Mouse (Mus musculus) frontal cortex, postnatal 25 days (tissue): ENCODE results near the gene Itgam.
"Not testable (repeated sequence)": the region's sequence is repeated elsewhere in the genome, so short reads cannot be mapped to it uniquely, and the experiment has no call there.

ENCODE experiments used
- DNase-seq, 2 experiments: peaks; one replicate each; pipeline ENCODE4 v3.0.0; 2022; ENCODE audit warnings: low spot score in 2 of 2

Gene Itgam

DNA sequence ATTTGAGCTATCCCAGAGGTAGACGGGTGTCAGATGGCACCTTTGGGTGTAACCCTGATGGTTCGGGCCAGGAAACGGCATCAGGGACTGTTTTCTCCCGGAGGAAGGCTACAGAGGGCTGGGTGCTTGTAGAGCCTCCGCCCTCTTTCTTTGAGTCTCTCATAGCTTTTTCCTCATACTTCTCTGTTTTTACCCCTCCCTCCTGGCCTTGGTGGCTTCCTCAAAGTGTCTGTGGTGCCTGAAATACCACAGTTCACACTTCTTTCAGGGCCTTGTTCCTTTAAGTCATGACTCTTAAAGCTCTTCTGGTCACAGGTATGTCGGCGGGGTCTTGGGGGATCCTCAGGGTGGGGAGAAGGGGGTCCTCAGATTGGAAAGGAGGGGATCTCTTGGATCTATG, at the start of gene Itgam, which contains the start of gene Gm49368:
Gene Itgam, plus strand, starts transcription at position 185 of the 400 bp plus-strand sequence.
Gene Gm49368, plus strand, starts transcription at position 228 of the 400 bp plus-strand sequence.
- no peak for DNase-seq

DNA sequence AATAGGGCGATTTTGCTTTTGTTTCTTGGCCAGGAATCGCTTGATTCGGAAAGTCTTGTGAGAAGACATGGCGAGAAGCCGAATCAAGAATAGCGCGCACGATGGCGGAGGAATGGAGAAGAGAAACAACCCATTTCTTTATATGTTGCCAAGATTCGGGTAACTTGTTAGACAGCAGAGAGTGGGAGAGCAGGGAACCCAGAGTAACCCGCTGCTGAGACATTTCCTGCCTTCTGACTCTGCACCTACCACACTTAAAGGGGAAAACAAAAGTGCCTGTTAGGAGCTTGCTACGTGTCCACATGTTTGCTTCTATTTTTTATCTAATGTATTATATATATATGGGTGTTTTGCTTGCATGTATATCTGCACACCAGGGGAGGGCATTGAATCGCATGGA, 49.3 kb upstream of the Itgam start:
- no peak for DNase-seq

DNA sequence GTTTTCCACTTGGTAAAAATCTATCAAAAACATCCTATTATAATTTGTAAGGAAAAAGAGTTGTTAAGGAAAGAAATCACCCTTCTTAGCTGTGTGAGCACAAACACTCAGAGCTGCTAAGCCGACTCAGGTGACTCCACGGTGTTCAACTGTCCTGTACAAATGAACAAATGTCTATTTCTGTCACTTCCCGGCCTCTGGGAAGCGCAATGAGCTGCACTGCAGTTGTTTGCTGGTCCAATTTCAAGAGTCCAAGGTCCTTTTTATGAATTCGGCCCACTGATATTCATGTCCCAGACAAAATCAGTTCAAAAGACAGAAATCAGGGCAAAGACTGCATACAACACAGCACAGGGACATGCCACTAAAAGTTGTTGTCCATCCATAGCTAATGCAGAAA, 46.3 kb upstream of the Itgam start:
- not testable (repeated sequence) for DNase-seq

DNA sequence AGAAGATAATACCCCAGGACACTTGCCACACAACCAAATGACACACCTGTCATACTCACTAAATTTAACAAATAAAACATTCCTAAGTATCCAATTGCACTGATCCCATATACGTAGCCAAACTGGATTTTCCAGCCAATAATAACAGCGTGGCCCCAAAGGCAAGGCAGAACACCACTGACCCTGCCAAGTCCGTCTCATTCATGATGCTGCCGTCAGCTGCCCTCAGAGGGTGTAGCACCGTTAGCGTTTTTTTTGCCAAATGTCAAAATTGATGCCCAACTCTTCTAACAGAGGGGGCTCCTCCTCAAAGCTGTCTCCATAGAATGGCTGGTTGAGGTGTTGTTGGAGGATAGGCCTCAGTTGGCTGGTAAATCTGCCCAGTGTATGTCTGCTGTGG, 45.8 kb upstream of the Itgam start:
- no peak for DNase-seq

DNA sequence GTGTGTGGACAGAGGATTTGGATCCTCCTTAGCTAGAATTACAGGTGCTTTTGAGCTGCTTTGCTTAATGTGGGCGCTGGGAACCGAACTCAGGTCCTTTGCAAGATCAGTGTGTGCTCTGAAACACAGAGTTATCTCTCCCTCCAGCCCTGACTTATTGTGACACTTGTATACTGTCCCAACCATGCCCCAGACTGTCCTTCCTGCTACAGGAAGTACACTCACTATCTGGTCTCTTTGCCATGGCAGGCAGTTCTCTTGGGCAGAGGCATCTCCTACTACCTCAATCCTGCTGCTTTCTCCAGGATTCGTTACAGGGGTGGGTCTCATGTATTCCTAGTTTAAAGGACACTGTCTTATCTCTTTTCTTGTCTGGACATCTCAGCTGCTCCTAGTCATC, 44.2 kb upstream of the Itgam start:
- DNase-seq = no peak

DNA sequence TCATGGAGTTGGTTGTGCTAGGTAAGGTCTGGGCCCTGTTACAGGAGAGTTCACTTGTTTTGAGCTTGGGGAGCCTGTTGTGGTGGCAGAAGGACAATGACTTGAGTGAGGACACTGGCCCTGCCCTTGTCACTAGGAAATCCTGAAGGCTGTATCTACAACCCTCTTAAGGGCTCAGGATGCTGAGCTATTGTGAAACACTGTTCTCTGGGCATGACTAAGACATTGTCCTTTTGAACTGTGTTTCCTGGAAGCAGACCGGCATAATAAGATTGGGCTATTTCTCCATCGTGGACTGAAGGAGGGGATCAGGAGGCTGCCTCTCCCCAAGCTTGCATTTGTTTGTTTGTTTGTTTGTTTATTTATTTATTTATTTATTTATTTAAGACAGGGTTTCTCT, 43.3 kb upstream of the Itgam start:
- DNase-seq = no peak

DNA sequence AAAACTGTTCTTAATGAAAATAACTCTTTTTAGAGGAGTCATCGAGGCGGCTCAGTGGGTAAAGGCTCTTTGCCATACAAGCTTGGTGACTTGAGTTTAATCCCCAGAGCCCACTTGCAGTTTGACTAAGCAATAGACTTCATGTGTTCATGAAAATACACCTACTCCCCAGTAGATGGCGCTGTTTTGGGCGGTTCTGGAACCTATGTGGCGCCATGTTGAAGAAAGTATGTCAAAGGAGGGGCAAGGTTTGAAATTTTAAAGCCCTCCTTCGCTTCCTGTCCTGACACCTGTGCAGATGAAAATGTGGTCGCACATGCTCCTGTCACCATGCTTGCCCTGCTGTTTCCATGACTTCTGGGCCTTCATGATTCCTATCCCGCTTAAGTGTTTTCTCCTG, 39.5 kb upstream of the Itgam start:
- no peak for DNase-seq

DNA sequence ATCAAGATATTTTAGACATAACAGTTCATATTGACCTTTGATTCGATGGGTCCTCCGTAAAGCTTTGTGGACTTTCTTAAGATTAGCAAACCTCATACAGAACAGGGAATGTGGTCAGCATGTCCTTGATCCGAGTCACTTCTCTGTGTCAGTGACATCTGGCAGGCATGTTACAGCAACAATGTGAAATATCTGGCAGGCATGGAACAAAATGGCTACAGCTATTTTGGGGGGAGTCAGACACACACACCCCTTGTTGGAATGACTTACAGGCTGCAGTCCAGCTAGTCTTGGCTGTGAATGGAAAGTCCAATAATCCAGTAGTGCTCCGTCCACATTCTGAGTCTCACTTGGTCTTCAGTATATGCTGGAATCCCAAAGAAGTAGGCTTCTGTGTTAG, 38.9 kb upstream of the Itgam start:
- no peak for DNase-seq

DNA sequence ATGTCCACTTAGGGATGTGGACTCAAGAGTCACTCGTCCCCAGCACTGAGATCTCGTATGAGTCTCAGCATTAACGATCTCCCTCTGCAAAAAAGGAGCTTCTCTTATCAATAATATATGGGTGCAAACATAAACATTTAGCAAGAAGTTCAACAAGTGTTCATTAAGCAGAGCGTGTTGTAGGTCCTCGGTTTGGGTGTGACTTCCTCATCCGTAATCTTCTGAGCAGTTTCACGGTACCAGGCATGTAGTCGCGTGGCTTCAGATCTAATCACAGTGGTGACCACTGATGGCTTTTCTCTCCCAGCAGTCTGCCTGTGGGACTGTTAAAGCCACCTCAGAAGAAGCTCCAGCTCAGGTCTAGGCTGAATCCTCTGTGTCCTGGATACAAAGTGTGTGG, 38.1 kb upstream of the Itgam start:
- DNase-seq = no peak

DNA sequence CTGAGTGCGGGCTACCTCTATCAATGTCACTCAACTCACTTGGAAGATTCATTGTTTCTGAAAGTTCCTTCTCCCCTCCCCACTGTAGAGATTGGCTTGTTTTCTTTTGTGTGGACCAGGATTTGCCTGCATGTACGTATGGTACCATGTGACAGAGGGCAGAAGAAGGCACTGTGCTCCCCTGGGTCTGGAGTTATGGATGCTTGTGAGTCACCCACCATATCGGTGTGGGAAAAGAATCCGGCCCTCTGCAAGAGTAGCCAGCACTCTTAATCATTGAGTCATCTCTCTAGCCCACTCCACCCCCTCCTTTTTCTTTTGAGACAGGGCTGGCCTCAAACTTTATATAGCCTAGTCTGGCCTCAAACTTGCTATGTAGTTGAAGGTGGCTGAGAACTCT, 37.5 kb upstream of the Itgam start:
- DNase-seq = no peak

DNA sequence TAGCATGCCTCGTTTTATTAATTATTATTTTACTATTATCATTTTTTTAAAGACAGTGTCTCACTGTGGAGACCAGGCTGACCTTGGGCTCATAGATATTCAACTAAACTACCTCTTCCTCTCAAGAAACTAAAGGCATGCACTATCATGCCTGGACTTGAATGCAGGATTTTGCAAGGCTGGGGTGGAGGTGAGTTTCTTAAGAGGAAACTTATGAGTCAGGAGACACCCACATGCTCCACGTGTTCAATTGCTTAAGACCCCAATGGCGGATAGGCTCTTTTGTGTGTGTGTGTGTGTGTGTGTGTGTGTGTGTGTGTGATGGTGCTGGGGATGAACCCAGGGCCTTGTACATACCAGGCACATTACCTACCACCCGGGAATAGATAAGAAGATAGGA, 37.1 kb upstream of the Itgam start:
- DNase-seq = no peak

DNA sequence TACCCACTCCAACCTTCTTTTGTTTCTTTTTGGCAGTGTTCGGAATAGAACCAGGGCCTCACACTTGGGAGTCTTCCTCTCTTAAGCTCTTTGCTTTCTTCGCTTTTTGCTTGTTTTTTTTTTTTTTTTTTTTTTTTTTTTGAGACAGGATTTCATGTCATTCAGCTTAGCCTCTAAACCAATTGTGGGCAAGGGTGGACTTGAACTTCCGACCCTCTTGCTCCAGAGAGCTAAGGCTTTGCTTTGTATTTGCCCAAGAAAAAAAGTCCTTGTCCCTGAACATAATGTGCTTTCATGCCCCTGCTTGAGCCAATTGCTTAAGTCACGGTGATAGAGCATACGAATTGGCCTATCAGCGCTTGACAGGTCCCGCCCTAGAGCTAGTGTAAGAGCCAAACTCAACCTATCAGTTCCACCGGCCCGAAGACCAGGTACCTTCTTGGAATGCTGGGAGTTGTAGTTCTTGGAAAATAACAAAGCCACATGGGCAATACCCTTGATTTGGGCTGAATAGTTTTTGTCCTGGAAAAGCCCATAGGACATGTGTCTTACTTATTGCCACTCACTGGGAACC, 30.9 kb upstream of the Itgam start:
- DNase-seq = no peak

DNA sequence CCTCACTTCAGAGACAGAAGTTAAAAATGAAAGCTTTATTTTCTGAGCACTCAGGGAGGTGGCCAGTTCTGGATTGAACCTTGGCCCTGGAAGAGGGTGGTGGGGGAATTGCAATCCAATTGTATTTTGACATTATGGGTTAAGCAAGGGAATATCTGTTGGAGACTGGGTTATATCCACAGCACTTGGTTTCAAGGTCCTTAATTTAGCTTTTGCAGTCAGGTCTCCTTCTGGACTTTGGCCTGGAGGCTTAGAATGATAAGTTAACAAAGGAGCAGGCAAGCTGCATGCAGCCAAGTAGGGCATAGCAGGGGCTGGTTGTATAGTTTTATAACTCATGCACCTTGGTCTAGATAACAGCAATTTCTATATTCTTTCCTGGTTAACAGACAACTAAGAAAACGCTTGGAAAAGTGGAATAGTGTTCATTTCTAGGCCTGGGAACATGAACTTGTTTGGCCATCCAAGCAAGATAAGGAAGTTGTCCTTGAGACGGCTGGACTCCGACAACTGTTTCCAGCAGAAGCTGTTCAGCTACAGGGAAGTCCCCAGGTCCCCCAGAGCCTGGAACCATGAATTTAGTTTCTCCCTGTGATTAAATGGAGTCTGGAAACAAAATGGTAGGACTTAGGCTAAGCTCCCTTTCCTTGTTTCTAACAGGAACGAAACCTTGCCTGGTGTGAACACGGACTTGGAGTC, 30.0 kb upstream of the Itgam start:
- DNase-seq = no peak

DNA sequence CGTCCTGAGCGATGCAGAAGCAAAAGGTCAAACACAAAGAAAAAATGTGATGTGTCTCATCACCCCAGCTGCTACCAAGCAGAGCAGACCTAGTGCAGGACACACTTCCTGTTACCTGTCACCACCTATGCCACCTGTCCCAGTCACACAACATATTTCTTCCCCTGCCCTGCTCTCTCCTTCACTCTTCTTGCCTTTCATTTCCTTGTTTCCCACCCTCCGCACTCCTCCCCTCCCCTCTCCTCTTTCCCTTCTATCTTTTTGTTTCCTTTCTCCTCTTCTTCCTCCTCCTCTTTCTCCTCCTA, 29.5 kb upstream of the Itgam start:
- DNase-seq = no peak

DNA sequence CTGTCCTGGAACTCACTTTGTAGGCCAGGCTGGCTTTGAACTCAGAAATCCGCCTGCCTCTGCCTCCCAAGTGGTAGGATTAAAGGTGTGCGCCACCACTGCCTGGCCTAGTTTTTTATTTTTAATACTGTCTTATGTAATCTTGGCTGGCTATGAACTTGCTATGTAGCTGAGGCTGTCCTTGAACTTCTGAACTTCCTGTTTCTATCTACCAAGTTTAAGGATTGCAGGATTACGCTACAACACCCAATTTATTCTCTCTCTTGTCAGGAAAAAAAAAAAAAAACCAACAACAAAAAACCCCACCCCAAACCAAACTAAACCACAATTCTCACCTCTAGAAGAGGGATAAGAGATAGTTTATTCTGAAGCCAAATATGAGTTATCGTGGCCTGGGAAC, 28.8 kb upstream of the Itgam start:
- no peak for DNase-seq

DNA sequence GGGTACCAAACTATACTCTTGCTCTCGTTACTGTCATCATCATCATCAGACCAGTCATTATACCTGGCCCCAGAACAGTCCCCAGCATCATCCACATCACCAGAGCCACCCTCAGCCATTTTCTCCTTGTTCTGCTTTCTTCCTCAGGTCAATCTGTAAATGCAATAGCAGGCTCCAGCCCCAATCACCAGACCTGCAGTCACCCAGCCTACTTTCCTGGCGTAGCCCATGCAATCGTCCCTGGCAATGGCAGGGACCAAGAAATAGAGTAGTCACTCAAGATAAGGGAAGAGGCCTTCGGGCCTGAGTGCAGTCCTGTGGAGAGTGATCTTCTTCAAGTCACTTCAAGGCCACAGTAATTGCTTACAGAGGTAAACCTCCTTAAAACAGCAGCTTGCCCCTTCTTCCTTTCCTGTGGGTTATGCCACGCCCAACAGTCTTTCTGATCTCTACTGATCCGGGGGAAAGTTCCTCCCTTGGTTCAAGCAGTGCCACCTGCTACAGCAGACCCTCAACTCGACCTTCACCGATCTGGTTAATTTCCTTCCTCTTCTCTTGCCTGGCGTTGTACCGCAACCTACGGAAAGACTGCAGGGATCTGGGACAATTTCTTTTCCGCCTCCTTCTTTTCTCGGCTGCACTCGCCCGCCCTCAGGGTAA, 20.1 kb upstream of the Itgam start:
- not testable (repeated sequence) for DNase-seq

DNA sequence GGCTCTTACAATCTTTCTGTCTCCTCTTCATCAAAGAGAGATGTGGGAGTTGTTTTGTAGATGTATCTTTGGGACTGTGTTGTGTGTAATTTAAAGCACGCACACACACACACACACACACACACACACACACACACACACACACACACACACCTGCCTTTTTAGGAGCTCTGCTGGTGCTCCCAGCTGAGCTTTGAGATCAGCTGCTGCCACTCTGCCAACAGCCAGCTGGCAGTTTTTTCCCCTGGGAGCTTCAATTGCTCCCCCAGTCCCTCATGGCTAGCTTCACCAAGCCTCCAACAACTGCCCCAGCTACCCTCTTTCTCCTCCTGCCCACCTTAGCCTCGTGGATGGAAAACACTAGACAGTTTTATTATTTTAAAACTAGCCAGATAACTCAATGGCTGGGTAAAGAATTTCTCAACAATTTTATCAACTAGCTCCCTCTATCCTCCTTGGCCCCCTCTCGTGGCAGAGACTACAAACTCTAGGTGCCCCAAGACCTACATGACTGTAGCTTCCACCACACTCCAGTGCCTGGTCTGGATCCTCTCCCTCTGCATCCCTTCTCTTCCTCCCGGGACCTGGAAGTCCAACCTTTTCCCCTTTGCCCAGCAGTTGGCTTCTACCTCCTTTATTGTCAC, 18.2 kb upstream of the Itgam start:
- DNase-seq = no peak

DNA sequence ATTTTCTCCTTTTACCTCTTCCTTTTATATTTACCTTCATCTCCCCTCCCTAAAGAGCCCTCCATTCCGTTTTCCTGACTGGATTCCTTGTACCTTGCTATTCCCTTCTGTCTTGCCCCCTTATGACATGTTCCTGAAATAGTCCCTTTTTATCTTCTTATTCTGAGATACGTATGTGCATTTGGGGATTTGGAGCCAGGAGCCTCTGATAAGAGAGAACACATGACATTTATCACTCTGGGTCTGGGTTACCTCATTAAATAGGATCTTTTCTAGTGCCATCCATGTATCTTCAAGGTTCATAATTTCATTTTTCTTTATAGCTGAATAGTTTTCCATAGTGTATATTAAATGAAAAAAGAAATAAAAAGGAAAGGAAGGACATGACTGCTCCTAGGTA, 16.8 kb upstream of the Itgam start:
- no peak for DNase-seq

DNA sequence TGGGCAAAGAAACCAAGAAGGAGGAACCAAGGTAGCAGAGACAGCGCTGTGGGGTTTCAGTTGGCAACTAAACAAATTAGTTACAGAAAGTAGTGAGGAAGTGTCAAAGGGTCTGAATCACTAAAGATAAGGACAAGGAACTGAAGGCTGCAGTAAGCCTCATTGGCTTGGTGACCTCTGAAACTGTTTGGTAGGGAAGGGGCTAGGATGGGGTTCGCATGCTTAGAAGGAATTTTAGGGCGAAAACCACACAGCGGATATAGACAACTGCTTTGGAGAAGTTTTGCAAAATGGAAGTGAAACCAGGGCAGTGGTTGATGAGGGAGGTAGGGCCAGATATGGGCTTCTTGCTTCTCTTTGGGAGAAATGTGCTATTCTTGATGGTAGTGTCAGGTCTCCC, 13.6 kb upstream of the Itgam start:
- no peak for DNase-seq

DNA sequence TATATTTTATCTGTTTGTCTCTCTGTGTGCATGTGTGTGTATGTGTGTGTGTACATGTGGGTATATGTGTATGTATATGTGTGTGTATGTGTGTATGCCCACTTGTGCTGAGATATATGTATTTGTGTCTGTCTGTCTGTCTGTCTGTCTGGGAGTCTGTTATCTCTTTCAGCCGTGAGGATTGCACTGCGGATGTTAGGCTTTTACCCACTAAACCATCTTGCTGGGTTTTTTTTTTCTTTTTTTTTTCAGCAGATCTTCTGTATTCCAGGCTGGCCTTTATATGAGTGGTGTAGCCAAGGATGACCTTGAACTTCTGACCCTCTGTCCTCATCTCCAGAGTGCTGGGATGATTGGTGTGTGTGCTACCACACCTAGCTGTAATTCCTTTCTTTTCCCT, 13.2 kb upstream of the Itgam start:
- DNase-seq = no peak

DNA sequence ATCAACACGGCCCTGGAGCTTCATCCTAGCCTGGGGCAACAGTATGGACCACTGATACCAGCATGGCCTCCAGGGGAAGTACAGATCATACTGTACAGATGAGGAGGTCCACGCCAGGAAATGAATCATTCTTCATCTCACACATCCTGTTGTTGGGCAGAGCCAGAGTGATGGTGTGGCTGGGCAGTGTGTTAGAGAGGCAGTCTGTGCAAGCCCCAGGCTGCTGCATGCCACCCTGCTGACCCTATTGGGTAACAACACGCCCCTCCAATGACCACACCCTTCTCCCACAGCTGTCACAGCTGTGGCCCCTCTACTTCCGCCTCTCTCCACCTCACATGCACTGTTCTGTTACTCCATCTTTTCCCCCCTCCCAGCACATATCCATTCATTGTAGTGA, 11.7 kb upstream of the Itgam start:
- DNase-seq = no peak

DNA sequence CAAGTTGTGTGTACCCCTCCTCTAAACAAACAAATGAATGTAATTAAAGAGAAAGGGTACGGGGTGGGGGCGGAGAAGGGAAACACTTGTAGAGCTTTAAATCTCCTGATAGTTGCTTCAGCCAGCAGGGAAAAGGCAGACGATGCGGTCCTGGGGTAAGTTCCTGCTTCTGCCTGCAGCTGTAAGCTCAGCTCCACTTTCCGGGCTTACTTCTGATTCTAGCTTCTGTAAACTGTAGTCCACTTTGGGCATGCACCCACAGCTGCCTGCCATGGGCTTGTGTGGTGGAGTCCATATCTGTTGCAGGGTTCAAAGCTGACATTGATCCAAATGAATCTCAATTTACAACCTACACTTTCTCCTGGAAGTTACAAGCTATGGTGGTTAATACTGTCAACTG, 9.4 kb upstream of the Itgam start:
- DNase-seq = no peak

DNA sequence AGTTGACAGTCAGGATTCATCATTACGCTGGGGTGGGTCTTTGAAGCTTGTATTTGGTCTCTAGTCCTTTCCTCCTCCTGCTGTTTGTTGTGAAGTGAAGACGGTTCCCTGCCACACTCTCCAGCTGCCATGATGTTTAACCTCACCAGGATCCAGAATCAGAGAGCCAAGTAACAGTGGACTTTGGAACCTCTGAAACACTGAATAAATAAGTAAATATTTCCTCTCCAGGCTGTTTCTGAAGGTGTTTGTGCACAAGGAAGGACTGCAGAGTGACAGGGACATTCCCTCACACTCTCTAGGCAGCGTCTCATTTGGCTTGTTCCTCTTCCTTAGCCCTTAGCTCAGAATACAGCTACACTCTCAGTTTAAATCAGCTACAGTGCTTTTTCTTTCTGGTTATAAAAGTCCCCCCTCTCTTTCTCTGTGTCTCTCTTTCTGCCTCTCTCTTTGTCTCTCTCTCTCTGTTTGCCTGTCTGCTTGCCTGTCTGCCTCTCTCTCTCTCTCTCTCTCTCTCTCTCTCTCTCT, 5.5 kb upstream of the Itgam start:
- DNase-seq = no peak
